Mouse (Mus musculus) kidney, adult 2 months (tissue): ENCODE data around the gene Fcna.

ENCODE experiments used
- CTCF ChIP-seq: fragments of 200-500 bp; conservative IDR thresholded peaks from 2 replicates; pipeline ENCODE4 v1.5.1; 2011; ENCODE audit warnings: low read depth, mild to moderate bottlenecking, control low read depth, low read length, moderate library complexity, mixed read lengths; ENCODE audit not compliant: insufficient read depth, insufficient read length
- POLR2A ChIP-seq: fragments of 200-500 bp; IDR thresholded peaks from one replicate; pipeline ENCODE4 v1.6.1; 2011; ENCODE audit warnings: low read depth, low read length, control low read depth

DNA sequence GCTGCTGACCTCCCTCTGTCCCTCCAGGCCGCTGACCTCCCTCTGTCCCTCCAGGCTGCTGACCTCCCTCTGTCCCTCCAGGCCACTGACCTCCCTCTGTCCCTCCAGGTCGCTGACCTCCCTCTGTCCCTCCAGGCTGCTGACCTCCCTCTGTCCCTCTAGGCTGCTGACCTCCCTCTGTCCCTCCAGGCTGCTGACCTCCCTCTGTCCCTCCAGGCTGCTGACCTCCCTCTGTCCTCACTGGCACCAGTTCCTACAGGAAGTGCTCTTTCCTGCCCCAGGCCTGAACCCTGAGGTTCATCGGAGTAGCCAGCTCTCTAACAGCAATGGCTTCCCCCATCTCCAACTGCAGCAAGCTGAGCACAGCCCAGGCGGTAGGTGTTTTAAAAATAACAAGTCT is 908 bp upstream of the Fcna start:
- TF ChIP-seq POLR2A (no peak), CTCF (no peak)
